Mouse (Mus musculus) urinary bladder, postnatal 0 days (tissue): ENCODE data around the gene Crlf1. TPM values are rescaled to one million over a fixed set of nuclear protein-coding genes. Genes with fewer than 3 reads are reported as not detected.

Experiments
- polyA plus RNA-seq: library from polyadenylated mRNA; unstranded; fragments of >200 nt; fragmentation: Nextera tagmentation; extraction: Ambion mirVana; gene quantifications from 2 replicates; pipeline ENCODE4 v1.2.1, GENCODE M21; 2015

Gene Crlf1
- 0.36 and 0.42 TPM in 2 replicates for polyA plus RNA-seq

DNA sequence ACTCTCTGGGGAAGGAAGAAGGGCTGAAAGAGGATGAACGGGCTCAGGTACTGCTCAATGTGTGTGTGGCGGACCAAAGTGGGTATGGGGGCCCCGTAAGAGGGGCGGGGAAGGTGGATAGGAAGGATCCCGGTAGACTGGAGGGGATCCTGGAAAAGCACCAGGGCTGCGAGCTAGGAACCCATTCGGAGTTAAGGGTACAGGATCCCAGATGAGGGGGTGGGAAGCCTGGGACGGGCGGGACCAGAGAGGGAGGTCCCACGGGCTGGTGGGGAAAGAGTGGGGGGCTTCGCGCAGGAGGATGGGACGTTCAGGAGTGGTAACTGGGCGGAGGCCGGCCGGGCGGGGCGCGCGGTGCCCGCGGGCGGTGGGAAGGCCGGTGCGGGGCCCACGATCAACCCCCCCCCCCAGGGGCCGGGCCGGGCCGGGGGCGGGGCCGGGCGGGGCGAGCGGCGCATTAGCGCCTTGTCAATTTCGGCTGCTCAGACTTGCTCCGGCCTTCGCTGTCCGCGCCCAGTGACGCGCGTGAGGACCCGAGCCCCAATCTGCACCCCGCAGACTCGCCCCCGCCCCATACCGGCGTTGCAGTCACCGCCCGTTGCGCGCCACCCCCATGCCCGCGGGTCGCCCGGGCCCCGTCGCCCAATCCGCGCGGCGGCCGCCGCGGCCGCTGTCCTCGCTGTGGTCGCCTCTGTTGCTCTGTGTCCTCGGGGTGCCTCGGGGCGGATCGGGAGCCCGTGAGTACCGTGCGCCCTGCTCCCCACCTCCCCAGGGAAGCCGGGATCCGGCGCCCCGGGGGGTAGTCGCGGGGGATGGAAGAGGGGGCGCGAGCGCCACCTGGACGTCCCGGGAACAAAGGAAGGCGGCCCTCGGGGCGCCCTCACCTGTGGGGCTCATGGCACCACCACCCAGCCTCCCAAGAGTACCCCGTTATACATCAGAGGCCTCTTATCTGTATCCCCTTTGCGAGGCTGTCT lies at the start of gene Crlf1:
TSS of gene Crlf1 (plus strand) at position 495 of the 977 bp plus-strand sequence.

GRCm38 (mm10) chr8:70476333-70477268 lies 16.4 kb upstream of the Crlf1 start, which contains the start of gene Klhl26:
Klhl26 (minus strand) TSS chr8:70476968.

GRCm38 (mm10) chr8:70486941-70487520 lies 5.9 kb upstream of the Crlf1 start, which contains the start of gene Tmem59l:
Tmem59l (minus strand) TSS chr8:70487358.

DNA sequence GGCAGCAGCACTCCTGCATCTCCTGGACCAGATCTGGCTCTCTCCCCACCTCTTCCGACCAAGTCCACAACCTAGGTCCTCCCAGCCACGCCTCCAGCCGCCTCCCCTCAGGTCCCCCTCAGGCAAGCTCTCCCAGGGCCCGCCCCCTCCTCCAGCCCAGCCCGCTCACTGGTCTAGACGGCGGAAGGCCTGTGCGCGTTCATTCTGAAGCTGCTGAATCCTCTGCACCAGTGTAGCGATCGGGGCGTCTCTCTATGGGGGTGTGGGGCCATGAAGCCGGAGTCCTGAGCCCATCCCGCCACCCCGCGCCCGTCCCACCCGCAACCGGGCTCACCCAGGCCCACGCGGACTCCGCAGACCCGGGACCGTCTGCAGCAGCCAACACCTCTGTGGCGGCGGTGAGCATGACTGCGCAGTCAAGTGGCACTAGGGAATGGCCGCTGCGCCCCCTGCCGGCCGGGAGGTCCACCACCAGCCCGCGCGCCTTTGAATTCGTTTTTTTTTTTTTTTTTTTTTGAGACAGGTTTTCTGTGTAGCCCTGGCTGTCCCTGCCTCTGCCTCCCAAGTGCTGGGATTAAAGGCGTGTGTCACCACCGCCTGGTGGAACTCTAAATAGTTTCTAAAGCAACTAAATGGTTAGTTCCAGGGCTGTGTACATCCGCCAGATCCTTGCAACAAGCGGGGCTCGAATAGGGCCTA lies 13.5 kb downstream of the Crlf1 start, which contains the start of gene Rex1bd:
TSS of gene Rex1bd (minus strand) at position 425 of the 699 bp plus-strand sequence.

GRCm38 (mm10) chr8:70510228-70510915 lies 17.4 kb downstream of the Crlf1 start, which contains the start of gene Uba52:
Uba52 (minus strand) TSS chr8:70510801.

GRCm38 (mm10) chr8:70527512-70528181 lies 34.7 kb downstream of the Crlf1 start, which contains the start of the genes Fkbp8 and Kxd1:
Fkbp8 (plus strand) TSS chr8:70527724.
Kxd1 (minus strand) TSS chr8:70527956.

DNA sequence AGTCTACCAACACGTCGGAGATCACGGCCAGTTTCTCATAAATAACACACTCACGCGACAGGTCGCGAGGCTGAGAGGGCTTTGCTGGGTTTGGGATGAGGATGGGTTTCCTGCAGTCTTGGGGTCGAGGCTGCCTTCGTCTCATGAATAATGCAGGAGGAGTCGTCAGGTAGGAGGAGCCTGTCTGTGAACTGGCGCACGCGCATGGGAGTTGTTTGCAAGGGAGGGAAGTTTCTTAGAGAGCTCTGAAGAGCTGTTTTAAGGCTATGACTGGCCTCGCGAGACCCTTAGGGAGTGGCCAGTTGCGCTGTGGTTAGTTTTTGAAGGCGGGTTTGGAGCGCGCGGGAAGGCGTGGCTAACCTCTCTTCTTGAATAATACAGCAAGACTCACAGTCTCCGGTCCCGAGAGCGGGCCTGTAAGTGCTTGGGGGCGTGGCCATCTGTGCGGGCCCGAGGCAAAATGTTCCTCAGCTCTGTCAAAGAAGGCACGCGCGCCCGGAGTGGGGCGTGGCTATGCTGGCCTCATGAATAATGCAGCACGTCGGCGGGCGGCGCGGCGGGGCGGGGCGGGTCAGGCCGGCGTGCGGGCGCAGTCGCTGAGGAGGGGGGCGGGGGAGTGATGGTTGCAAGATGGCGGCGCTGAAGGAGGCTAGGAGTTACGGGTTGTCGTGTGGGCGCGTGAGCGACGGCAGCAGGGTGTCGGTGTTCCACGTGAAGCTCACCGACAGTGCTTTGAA lies 46.3 kb downstream of the Crlf1 start, which contains the start of gene Ell:
TSS of gene Ell (plus strand) at position 381 of the 737 bp plus-strand sequence.

Other genes with a start within 250 kb of the Crlf1 start
- gene Homer3, start 210.3 kb upstream of the Crlf1 start, polyA plus RNA-seq: 17.3 and 19.4 TPM in 2 replicates
- gene Ddx49, start 190.7 kb upstream of the Crlf1 start, polyA plus RNA-seq: 27.6 and 29.6 TPM in 2 replicates
- gene Cope, start 190.6 kb upstream of the Crlf1 start, polyA plus RNA-seq: 272 and 328 TPM in 2 replicates
- gene Cers1, start 177.4 kb upstream of the Crlf1 start, polyA plus RNA-seq: 0.99 and 1.0 TPM in 2 replicates
- 0.39 and 0.50 TPM in 2 replicates for gene Gdf1, start 163.3 kb upstream of the Crlf1 start, polyA plus RNA-seq
- gene Upf1, start 139.9 kb upstream of the Crlf1 start, polyA plus RNA-seq: 8.0 and 8.6 TPM in 2 replicates
- gene Comp, start 119.6 kb upstream of the Crlf1 start, polyA plus RNA-seq: 0.15 and 0.18 TPM in 2 replicates
- gene Crtc1, start 53.6 kb upstream of the Crlf1 start, polyA plus RNA-seq: 7.8 and 8.3 TPM in 2 replicates
- gene Klhl26, start 16.2 kb upstream of the Crlf1 start, polyA plus RNA-seq: 17.0 and 18.6 TPM in 2 replicates
- not detected in 2 replicates for gene Tmem59l, start 5.8 kb upstream of the Crlf1 start, polyA plus RNA-seq
- gene Rex1bd, start 13.6 kb downstream of the Crlf1 start, polyA plus RNA-seq: 113 and 116 TPM in 2 replicates
- gene Uba52, start 17.6 kb downstream of the Crlf1 start, polyA plus RNA-seq: 768 and 841 TPM in 2 replicates
- 200 and 204 TPM in 2 replicates for gene Fkbp8, start 34.6 kb downstream of the Crlf1 start, polyA plus RNA-seq
- gene Kxd1, start 34.8 kb downstream of the Crlf1 start, polyA plus RNA-seq: 53.9 and 54.6 TPM in 2 replicates
- gene Ell, start 46.3 kb downstream of the Crlf1 start, polyA plus RNA-seq: 11.7 and 12.5 TPM in 2 replicates
- 25.1 and 27.7 TPM in 2 replicates for gene Isyna1, start 101.2 kb downstream of the Crlf1 start, polyA plus RNA-seq
- gene Ssbp4, start 115.7 kb downstream of the Crlf1 start, polyA plus RNA-seq: 71.0 and 78.8 TPM in 2 replicates
- 4.4 and 6.6 TPM in 2 replicates for gene Lrrc25, start 123.0 kb downstream of the Crlf1 start, polyA plus RNA-seq
- 0.79 and 2.8 TPM in 2 replicates for gene Gdf15, start 139.3 kb downstream of the Crlf1 start, polyA plus RNA-seq
- gene Pgpep1, start 167.2 kb downstream of the Crlf1 start, polyA plus RNA-seq: 19.2 and 24.1 TPM in 2 replicates
- 119 and 132 TPM in 2 replicates for gene Lsm4, start 180.1 kb downstream of the Crlf1 start, polyA plus RNA-seq
- 41.5 and 52.0 TPM in 2 replicates for gene Jund, start 205.8 kb downstream of the Crlf1 start, polyA plus RNA-seq
- gene Iqcn, start 210.3 kb downstream of the Crlf1 start, polyA plus RNA-seq: 0.04 TPM in 1 of 2 replicates, not detected in the other
- gene Gm3336, start 225.4 kb downstream of the Crlf1 start, polyA plus RNA-seq: 0.19 and 0.20 TPM in 2 replicates
- 0.05 and 0.10 TPM in 2 replicates for gene Pde4c, start 230.6 kb downstream of the Crlf1 start, polyA plus RNA-seq